Mouse (Mus musculus): ENCODE measurements around the gene Gm4297.
"Not testable (repeated sequence)": the region's sequence is repeated elsewhere in the genome, so short reads cannot be mapped to it uniquely, and the experiment has no call there.

Gm4297 gene

DNA sequence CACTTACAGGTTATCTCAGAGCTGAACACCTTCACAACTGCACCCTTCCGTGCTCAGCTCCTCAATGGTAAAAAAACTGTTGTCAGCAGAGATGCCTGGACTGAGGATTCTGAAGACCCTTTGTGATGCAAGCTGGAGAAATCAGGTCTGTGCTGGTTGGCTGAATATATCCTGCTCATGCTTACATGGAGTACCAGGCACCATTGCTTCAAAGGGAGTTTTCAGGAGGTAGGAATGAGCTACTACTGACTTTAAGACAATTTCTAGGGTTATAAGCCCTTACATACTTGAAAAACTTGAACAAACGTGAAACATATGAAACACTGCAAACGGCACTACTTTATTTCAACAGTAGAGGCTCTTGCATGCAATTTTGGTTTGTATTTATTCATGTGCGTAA, at the start of gene Gm4297:
Gene Gm4297, minus strand, starts transcription at position 101 of the 400 bp plus-strand sequence.
- DNase-seq = not testable (repeated sequence)
